Mouse (Mus musculus): ENCODE data around the gene Kxd1. TPM values are rescaled to one million over a fixed set of nuclear protein-coding genes. Genes with fewer than 3 reads are reported as not detected.
A peak's percentile ranks its signal among the peaks of the same experiment; 100 is the strongest.

Gene Kxd1
- total RNA-seq, 2 experiments from 2014 or later, result 37.2 to 40.7 TPM

- no peak for TF ChIP-seq CTCF (conservative IDR thresholded peaks at IDR 0.05)
- no peak overlapping the region for H3K4me3 ChIP-seq
- H3K27ac ChIP-seq, result peak overlapping the region; percentile 80
- peak; percentile 37 to 51 for DNase-seq (ENCODE audit: low spot score in 2 of 2)
These were observed 32.8 kb upstream of the Kxd1 start for GRCm38 (mm10) chr8:70560564-70560963.

DNA sequence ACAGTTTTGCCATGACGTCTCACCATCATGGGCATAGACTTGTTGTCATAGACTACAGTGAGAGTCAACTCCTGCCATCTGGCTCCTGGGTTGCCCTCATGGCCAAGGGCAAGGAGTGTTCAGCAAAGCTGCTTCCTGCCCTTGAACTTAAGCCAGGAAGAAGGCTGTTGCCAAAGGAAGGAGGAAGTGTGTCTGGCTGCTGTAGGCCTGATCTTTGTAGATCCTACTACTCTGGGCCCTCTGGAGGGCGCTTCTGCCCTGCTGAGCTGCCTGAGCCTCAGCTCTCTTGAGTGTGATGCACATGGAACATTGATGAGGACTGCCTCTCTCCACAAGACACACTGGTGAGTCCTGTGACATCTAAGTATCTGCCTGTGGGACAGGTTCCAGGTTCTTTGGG, 32.3 kb upstream of the Kxd1 start:
- H3K27ac ChIP-seq, result peak overlapping the region; percentile 80
- DNase-seq (ENCODE audit: low spot score in 2 of 2), result peak in 1 of 2 experiments; percentile 23

DNA sequence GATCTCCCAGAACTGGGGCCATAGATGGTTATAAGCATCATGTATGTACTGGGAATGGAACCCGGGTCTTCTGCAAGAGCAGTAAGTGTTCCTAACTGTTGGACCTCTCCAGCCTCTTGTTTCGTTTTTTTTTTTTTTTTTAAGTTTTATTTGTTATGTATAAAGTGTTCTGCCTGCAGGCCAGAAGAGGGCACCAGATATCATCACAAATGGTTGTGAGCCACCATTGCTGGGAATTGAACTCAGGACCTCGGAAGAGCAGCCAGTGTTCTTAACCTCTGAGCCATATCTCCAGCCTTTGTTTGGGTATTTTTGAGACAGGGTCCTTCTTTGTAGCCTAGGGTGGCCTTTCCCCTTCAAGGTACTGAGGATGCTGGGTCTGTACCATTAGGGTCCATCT, 31.2 kb upstream of the Kxd1 start:
- TF ChIP-seq CTCF (conservative IDR thresholded peaks at IDR 0.05), result peak; percentile 62
- peak overlapping the region; percentile 80 for H3K27ac ChIP-seq
- no peak overlapping the region for H3K4me3 ChIP-seq
- DNase-seq (ENCODE audit: low spot score in 2 of 2), result no peak

More for the DNA sequence above, 32.3 kb upstream of the Kxd1 start:
- TF ChIP-seq CTCF (conservative IDR thresholded peaks at IDR 0.05), result peak; percentile 78
- no peak overlapping the region for H3K4me3 ChIP-seq

DNA sequence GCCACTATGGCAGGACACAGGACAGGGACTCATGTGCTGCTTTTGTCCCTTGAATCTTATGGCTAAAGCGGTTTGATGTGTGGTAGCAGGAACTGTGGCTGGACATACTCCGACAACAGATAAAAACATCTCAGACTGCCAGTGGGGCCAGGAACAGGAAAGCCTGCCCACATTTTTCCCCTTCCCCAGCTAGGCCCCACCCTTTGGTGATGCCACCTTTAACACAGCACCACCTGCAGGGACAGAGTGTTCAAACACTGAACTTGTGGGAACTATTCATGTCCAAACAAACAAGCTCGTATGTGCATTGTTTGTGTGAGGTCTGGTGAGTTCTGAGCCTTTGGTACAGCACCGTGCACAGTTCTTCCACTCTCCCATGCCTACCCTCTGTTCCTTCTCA, 30.6 kb upstream of the Kxd1 start:
- TF ChIP-seq CTCF (conservative IDR thresholded peaks at IDR 0.05), result peak; percentile 46
- no peak for DNase-seq (ENCODE audit: low spot score in 2 of 2)
- no peak overlapping the region for H3K4me3 ChIP-seq
- peak overlapping the region; percentile 72 for H3K27ac ChIP-seq

GRCm38 (mm10) chr8:70555079-70555747, 27.5 kb upstream of the Kxd1 start:
- no peak overlapping the region for H3K27ac ChIP-seq
- H3K4me3 ChIP-seq, result no peak overlapping the region
- no peak for DNase-seq (ENCODE audit: low spot score in 2 of 2)
- no peak for TF ChIP-seq CTCF (conservative IDR thresholded peaks at IDR 0.05)

DNA sequence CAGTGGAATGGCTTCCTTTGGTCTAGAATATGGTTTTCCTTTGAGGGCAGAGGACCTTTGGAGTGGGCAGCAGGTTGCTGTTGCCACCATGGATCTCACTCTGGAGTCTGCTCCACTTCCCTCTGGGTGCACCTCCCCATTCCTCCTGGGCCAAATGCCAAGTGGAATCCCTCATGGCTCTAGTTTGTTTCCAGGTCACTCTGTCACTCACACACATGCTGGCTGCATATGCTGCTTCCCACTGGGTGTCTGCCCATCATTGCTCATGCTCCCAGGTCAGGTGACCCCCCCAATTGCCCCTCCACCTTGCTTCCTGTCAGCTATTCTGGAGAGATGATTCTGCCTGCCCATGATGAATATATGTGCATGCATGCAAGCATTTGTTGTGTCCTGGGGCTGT, 26.0 kb upstream of the Kxd1 start:
- peak overlapping the region; percentile 73 for H3K27ac ChIP-seq
- DNase-seq (ENCODE audit: low spot score in 2 of 2), result no peak
- no peak overlapping the region for H3K4me3 ChIP-seq
- TF ChIP-seq CTCF (conservative IDR thresholded peaks at IDR 0.05), result no peak

DNA sequence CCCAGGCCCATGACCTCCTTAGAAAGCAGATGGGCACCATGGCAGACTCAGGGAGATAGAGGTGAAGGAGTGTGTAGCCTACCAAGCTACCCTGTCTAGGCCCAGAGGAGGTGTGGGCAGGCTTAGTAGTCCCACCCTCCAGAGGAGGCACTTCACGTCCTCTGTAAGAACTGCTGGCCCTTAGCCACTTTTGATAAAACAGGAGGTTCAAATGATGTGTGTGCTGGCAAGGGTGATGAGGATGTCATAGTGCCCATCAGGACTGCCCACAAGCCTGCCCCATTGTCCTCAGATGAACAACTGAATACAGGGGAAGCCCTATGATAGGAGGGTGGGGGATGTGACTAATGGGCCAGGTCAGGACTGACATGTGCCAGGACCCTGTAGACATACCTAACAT, 25.1 kb upstream of the Kxd1 start:
- TF ChIP-seq CTCF (conservative IDR thresholded peaks at IDR 0.05), result no peak
- Histone ChIP-seq H3K27ac (peak overlapping the region; percentile 73), H3K4me3 (no peak overlapping the region)
- no peak for DNase-seq (ENCODE audit: low spot score in 2 of 2)

DNA sequence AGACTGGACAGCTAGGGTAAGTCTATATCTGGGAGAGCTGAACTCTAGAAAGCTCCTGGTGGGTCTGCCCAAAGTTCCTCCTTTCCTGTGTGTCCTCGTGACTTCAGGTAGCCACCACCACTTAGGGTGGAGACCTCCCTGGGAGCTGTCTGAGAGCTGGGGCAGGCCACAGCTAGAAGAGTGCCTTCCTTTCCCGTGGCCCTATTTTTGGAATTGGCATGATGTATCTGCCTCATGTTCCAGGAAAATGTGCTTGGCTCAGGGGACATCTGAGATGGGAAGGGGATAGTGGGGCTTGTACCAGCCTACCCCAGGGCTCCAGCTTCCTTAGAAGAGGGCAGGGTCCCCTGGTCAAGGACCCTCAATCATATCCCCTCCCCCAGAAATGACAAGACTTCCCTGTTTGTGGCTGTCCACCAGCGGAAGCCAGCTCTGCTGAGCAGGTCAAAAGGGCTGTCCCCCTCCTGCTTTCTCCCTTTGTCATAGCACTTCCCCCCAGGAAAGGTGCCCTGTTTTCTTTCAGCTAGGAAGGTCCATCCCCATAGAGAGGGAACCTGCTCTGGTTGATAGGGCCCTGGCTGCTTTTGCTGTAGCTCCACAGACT, 23.9 kb upstream of the Kxd1 start:
- no peak for DNase-seq (ENCODE audit: low spot score in 2 of 2)
- TF ChIP-seq CTCF (conservative IDR thresholded peaks at IDR 0.05), result no peak
- Histone ChIP-seq H3K27ac (peak overlapping the region; percentile 73), H3K4me3 (no peak overlapping the region; the same call in 1 of the 2 replicates)

- TF ChIP-seq CTCF (conservative IDR thresholded peaks at IDR 0.05), result peak; percentile 45
- H3K27ac ChIP-seq, result no peak overlapping the region
- no peak for DNase-seq (ENCODE audit: low spot score in 2 of 2)
- H3K4me3 ChIP-seq, result no peak overlapping the region
These were observed 21.8 kb upstream of the Kxd1 start for GRCm38 (mm10) chr8:70549412-70550184.

DNA sequence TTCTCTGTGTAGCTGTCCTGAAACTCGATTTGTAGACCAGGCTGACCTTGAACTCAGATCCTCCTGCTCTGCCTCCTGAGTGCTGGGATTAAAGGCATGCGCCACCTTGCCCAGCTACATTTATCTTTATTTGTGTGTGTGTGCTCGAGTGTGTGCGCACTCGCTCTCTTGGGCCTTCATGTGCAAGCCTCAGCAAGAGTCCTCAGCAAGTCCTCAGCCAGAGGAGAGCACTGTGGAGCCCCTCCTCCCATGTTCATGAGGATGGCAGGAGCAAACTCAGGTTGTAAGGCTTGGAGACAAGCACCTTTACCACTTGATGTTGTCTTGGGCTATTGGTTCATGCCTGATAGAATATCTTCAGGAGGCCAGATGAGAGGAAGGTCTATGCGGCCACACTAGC, 20.0 kb upstream of the Kxd1 start:
- no peak for TF ChIP-seq CTCF (conservative IDR thresholded peaks at IDR 0.05)
- no peak for DNase-seq (ENCODE audit: low spot score in 2 of 2)
- Histone ChIP-seq H3K27ac (no peak overlapping the region), H3K4me3 (no peak overlapping the region)

DNA sequence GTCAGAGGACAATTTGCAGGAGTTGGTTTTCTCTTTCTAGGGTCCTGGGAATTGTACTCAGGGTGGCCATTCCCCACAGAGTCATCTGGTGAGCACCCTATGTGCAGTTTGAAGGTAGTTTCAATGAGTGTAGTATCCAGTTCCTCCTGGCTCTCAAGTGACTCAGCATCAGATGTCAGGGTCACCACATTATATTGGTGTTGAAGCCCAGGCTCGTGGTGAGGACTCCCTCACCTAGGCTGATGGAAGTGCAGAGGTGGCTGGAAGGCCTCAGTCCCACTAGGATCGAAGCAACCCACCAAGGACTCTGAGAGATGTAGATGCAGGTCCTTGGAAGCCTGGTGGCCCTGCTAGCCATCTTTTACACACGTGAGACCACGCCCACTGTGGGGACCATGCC, 18.7 kb upstream of the Kxd1 start:
- no peak for DNase-seq (ENCODE audit: low spot score in 2 of 2)
- H3K27ac ChIP-seq, result no peak overlapping the region
- no peak overlapping the region for H3K4me3 ChIP-seq
- TF ChIP-seq CTCF (conservative IDR thresholded peaks at IDR 0.05), result no peak

DNA sequence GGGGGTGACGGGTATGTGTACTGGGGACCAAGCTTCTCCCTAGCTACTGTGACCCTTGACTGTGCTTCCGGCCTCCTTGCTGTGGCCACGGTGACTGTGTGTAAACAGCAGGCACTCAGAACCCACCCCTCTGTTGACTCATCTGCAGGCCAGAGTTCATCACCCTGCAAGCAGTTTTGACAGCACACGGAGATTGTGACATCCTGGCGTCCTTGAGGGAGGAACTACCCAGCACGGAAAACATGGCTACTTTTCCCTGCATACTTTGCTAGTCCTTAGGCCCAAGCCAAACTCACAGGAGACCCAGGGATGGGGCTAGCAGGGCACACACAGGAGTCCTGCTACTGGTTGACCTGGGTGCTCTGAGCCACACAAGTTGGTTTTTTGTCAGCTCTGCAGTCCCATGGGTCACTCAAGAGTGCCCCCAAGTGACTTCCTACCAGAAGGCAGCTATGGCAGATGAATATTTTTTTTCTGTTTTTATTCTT, 16.5 kb upstream of the Kxd1 start:
- TF ChIP-seq CTCF (conservative IDR thresholded peaks at IDR 0.05), result peak; percentile 77
- DNase-seq (ENCODE audit: low spot score in 2 of 2), result no peak
- Histone ChIP-seq H3K4me3 (no peak overlapping the region), H3K27ac (0 out of 2 replicates have a peak overlapping the region, but pooled peaks have one; percentile 6)

GRCm38 (mm10) chr8:70541081-70541480, 13.3 kb upstream of the Kxd1 start:
- peak overlapping the region; percentile 96; the same call in 1 of the 2 replicates for H3K27ac ChIP-seq
- peak overlapping the region; percentile 99 for H3K4me3 ChIP-seq
- TF ChIP-seq CTCF (conservative IDR thresholded peaks at IDR 0.05), result peak; percentile 32
- no peak for DNase-seq (ENCODE audit: low spot score in 2 of 2)

Data from layer of hippocampus, adult 2 months (tissue).